Mouse (Mus musculus) left cerebral cortex, postnatal 4 days (tissue): ENCODE measurements at regions not wholly inside any gene's neighbourhood (a gene's known extent, or its start where the extent isn't known, plus 50 kb on each side); places are given as distances from the start of the nearest gene placed in this dataset.

Experiments
- DNase-seq: peaks from one replicate; pipeline ENCODE4 v3.0.0-alpha.2; 2022
- intact Hi-C: fragments of 180-260 bp; cut with DNase I; formaldehyde crosslinking; loops from one replicate; pipeline ENCODE4 v1.15.1; 2025

DNA sequence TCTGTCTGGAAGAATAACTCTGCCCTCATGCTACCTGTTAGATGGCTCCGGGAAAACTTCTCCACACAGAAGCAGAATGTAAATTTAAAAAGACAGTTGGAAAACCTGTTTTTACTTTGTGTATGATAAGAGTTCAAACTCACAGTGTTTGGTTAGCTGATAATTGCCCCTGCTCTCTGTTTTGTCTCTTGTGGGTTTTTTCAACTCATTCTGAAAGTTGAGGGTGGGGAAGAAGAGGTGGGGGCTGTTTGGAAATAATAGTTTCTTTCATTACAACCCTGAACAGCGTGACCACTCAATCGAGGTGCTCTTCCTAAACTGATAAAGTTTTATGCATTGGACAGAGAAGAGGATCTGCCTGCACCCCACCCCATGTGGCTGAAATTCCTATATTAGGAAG is 626.7 kb upstream of the Intu start:
- DNase-seq: no peak
- intact Hi-C loops: no loop called here

DNA sequence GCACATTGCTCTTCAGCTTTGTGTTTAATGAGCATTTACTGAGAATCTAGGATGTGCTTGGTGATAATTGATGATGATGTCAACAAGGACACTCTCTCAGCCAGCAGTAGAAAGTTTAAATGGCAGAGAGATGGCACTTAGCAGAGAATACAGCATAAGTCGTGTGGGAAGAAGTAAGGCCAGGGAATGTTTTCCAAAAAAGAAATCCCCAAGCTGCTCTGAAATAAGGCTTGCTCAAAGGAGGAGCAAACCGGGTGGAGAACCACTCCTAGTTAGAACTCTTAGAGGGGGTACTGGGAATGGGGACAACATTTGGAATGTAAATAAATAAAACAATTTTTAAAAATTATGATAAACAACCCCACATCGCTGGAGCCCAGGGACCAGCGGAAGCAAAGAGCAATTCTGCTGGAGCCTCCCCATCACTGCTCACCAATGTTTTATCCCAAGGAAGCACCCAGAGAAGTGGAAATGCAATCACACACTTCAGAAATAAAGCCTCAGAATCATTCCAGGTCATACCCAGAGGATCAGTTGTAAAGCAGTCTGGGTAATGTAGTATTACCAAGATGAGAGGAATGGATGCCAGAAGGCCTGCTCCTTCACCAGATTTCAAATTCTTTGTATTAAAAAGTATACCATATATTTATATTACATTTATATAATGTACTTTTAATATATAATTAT is 622.3 kb upstream of the Intu start:
- DNase-seq: no peak
- intact Hi-C loops: no loop called here

DNA sequence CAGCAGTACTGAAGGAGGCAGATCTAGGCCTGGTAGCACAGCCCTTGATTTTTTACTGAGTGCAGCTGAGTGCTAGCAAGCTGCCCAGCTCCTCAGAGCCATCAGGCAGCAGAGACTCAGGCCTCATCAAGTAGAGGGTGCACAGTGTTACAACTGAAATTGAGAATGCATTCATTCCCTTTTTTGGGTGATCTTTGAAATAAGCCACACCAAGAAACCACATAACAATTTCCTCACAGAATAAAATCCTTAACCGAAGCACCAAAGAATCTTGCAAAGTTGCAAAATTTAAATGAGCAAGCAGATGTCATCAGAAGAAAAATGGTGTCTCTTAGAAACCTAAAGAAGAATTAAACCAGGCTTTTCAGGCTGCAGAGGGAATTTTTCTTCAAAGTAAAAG is 621.4 kb upstream of the Intu start:
- intact Hi-C loops: no loop called here
- DNase-seq: no peak

DNA sequence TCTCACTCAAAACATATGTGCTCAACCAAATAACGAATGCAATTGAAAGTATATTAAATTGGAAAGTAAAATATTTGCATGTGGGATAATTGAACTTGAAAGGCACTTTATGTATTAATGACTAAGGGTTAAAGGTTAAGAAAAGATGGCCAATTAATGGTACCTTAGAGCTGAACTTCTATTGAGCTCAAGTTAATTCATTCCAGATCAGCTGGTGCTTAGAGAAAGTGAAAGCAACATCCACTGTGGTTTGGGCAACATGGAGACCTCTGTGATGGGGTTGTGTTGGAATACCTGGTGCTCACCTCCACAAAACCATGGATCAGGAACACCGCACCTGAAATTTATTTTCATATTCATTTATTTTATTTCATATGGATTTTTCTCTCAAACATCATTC is 612.5 kb upstream of the Intu start:
- intact Hi-C loops: no loop called here
- DNase-seq: no peak

DNA sequence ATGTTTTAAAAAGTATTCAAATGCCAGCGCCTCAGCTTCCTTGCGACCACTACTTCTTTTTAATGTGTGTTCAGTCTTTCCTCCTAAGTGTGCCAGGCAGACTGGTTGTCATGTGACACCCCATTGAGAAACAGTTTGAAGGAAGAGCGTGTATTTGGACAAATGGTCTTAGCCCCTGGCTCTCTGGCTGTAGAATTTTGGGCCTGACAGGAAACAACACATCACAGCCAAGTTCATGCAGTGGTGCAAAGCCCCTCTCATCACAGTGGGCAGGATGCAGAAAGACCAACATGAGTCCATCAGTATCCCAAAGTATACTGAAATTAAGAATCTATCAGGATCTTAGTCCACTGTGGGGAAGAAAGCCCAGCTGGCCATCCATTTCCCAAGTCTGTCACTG is 605.6 kb upstream of the Intu start:
- no peak for DNase-seq
- intact Hi-C loops: no loop called here

DNA sequence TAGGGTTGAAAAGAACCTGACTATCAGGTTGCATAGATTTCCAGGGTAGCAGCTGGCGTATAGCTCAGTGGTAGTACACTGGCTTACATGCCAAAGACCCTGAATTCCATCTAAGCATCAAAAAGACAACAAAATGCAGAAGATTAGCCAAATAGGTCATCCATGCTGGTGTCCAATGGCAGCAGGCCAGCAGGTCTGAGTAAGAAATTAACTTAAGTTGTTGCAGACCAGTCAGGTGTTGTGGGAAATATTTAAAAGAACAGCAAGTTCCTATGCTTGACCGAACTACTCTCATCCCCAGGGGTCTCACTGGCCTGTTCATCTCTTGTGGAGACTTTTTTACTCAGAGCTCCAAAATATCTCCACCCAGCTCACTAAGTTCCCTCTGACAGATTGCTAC is 602.7 kb upstream of the Intu start:
- intact Hi-C loops: no loop called here
- DNase-seq: no peak

DNA sequence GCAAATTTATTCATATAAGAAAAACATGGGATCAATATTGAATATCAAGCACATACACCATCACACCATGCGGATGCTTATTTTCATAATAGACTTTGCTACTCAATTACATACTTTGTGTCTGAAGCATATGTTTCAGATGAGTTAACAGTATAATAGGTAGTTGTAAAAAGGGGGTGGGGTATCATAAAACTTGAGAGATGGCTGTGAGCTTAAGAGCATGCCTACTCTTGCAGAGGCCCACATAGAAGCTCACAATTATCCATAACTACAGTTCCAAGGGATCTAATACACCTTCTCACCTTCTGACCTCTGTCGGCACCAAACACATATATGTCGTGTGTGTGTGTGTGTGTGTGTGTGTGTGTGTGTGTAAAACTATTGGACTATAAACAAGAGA is 597.7 kb upstream of the Intu start:
- intact Hi-C loops: no loop called here
- DNase-seq: no peak

DNA sequence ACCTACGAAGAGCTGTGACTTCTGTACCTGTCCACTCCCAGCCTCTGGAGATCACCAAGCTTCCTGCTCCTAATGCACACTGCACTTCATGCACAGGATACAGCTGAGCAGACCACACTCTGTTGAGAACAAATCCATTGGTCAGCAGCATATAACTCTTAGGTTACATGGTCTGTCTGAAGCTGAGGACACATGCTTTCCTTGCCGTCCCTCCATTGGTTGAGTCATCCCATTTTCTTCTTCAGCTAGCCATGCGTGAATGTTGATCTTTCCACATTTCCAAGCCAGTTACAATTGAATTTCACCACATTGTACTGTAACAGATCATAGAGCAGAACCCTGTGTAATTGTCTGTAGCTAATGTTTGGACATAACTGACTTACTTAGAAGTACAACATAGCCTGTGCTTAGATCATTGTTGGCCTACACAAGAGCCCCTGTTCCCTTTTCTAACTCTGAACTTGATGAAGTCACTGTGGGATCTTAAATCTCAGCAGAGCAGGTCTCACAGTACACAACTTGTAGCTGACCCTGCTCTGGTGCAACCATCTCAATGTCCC is 593.3 kb upstream of the Intu start:
- no peak for DNase-seq
- intact Hi-C loops: no loop called here

DNA sequence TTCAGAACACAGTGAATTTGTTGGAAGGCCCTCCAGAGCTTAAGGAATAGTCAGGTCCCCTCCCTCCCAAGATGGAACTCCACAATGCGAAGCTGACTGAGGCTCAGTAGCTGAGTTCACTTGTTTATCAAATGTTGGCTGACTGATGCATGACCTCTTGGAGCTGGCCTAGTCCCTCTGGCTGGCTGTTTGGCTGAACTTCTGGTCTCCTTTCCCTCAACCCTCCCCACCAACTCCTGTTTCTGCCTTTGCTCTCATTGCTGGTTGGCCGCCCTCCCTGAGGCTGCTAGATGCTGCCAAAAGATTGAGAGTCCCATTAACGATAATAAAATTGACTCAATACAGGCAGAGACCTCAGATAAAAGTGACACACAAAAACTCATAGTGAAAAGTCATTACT is 586.5 kb upstream of the Intu start:
- intact Hi-C loops: no loop called here
- DNase-seq: no peak

DNA sequence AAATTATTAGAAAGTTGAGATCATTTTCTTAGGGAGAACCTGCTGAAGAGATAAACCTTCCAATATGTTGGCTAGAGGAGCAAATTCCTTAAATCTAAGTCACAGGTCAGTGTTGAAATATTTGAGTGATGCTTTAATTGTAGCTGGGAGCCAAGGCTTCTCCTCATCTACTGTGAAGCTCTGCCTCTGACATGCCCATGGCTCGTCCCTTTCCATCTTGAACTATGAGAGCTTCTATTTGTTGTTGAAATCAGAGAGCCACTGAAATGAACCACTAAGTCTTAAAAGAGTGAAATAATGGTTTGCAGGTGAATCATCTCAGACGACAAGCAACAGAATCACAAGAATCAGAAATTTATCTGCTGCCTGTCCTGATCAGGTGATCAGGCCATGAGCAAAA is 579.0 kb upstream of the Intu start:
- no peak for DNase-seq
- intact Hi-C loops: no loop called here

DNA sequence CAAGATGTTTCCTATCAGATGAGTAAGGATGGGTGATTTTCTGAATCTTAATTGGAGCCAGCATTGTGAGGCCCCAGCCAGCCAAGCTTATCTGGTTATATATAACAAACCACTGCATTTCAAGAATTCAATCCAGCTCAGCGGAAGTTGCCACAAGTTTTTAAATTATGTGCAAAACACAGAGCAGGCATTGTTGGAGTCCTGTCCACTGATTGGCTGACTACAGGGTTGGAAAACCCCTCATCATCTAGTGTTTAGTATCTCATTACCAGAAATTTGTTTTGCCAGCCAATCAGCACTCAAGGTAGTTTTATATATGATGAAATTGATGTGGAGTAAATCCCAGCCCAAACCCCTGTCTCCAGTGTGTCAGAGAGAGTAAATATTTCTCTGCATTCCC is 578.5 kb upstream of the Intu start:
- DNase-seq: no peak
- intact Hi-C loops: no loop called here

DNA sequence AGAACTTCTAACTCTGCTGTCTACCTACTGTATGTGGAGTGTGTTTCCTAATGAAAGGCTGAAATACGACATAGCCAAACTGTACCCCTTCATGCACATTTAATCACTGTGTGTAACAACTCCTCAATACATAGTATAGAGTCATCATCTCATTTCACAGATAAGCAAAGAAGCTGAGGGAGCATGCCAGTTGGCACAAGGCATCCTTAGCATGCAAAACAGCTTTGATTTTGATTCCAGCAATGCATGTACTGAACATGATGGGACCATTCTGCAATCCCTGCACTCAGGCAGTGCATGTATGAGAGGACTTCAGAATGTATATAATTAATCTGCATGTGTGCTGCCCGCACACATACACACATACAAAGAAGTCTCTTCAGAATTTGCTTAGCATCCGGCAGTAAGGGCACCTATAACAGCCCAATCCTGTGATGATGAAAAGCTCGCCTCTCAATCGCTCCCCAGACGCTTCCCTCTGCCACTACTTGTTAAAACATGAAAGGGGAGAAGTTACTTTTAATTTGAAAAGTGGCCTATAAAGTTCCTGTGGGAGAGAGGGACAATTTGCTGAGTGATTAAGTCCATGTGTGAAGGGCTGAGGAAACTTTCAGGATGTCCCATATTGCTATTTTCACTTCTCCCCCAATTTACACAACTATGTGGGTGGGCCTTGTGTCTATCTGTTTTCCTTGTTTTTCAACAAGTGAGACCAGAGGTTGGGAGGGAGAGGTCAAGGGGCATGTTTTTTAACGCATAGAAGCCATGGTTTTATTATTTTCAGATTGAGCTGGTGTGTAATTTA is 569.0 kb upstream of the Intu start:
- DNase-seq: no peak
- intact Hi-C loops: no loop called here

DNA sequence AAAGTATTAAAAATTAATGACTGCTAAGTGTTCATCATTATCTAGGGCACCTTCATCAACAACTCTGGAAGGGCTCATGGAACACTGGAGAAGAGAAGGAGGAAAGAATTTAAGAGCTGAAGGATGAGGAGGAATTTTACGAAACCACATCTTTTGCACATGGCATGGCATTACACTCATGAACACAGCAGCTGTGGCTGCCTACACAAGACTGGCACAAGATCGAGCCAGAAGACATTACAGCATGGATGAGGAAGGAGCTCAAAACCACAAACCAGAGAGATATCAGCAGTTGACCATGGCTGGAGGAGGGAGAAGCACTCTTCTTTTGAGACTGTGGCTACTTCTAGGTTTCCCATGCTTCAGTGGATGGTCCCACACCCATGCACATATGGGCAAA is 565.7 kb upstream of the Intu start:
- DNase-seq: no peak
- intact Hi-C loops: no loop called here

DNA sequence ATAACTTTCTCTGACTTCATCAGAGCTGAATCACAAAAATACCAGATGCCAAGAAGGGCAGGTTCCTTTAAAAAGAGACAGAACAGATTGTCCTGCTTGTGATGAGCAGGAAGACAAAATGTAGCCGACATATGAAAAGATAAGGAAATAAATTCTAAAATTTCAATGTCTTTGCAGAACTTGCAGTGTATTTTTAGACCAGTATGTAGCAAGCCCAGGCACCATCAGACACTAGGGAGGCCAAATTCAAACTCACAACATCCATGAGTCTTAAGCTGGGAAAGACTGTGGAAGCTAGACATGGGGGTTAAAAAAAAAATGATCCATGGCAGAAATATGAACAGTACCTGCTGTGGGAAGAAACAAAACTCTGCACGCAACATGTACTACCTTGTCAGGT is 564.7 kb upstream of the Intu start:
- no peak for DNase-seq
- intact Hi-C loops: no loop called here

DNA sequence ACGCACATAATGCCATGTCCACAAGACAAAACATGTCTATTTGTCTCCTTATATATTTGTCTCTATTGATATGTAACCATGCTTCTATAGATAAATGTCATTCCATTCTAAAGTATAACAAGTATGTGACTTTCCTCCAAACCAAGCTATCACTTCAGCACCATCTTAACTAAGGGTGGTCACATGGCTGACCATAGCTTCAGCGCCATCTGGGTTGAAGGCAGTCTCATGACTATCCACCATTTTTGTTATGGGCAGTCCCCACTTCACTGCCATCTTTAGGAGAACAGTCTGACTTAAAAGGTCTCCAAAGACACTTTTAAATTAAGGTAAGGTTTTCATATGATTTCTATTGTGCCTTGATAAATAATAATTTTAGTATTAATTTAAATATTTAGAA is 554.1 kb upstream of the Intu start:
- DNase-seq: no peak
- intact Hi-C loops: no loop called here

DNA sequence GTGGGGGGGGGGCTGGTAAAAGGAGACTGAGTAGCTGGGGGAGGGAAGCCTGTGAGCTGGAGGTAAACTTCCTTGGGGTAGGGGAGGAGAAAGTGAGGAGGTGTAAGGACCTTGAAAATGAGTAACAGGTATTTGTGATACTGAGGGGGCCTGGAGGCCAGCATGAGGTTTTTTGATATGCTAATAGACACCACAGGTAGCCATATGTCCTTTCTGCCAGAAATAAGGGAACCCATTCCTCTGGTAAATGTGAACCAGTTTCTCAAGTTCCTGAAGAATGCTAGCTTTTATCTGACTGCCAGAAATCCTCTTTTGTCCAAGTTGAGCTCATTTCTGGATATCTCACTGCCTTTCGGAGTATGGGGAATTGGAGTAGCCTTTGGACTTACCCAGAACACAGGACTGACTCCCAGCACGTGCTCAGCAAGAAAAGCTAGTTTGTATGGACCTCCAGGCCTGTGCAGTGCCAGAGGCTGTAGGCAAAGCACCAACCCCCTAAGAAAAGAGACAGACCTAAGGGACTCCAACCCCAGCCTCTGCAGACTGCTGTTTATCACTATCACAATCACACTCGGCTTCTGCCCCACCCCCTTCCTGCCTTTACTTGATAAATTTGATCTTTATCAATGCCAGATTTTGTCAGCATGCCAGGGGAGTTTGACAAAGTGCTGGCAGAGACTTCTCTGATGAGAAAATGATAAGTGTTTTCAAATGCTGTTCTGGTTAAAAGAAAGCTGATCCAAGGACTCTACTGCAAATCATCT is 552.0 kb upstream of the Intu start:
- intact Hi-C loops: no loop called here
- no peak for DNase-seq

DNA sequence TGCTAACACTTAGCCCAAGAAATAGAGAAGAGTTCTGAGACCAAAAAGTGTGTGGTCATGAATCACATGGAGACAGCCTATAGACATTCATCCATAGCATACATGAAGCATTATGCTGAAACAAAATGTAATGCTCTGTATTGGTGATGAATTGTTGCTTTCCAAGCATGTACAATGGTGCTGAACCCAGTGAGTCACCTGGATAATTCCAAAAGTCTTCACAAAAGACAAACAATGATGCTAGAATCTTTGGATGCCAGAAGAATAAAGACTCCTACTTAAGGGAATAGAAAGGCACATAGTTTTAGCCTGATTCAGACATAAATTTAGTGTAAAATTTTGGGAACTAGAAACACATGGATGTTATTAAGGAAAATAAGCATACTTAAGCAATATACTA is 548.4 kb upstream of the Intu start:
- intact Hi-C loops: no loop called here
- no peak for DNase-seq

DNA sequence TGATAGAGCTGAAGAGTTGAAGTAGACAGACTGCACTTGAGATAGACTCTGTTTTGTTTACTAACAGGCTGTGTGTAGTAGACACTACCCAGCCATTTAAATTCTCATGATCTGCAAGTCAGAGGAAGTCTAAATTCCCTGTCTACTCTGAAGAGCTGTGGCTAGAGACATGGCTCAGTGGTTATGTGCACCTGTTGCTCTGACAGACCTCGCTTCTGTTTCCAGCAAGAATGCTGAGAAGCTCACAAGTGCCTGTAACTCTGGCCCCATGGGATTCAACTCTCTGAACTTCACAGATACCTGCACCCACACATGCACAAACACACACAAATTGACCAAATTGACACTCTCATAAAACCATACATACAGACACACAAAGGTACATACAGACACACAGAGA is 543.4 kb upstream of the Intu start:
- intact Hi-C loops: no loop called here
- DNase-seq: no peak

DNA sequence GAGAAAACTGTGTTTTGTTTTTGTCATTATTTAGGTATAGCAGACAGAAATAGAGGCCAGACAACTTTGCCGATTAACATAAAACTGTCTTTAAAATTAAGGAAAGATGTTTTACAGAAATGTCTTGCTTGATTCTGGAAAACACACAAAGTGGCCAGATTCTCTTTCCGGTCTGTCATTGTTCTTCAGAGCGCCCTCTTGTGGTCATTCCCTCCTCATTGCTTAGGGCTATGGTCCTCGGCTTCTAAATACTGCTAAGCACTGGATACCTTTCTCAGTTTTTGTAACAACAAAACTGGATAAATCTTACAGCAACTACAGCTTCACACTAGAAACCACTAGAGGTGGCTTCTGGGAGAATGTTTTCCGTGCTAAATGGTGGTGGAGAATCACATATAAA is 532.5 kb upstream of the Intu start:
- DNase-seq: peak; percentile 61
- intact Hi-C loops: no loop called here

DNA sequence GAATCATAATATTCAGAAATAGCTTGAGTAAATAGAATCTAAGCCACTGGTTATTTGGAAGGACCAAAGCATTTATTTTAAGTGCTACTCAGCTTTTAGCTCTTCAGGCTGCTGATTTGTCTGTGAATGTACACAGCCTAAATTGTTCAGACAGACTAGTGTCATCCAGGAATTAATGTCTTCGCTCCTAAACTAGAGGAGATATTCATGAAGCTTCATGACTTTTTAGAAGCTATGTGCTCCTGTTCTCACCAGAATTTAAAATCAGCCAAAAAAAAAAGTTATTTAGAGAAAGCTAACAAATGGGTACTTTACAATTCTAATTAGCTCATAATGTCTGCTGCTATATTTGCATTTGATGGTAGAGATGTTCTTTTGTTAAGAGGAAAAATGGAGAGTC is 531.2 kb upstream of the Intu start:
- DNase-seq: no peak
- intact Hi-C loops: loop anchor here (10.0 kb wide), 1 partner anchor 1115 kb away; the partner anchor contains the start of gene Fat4

DNA sequence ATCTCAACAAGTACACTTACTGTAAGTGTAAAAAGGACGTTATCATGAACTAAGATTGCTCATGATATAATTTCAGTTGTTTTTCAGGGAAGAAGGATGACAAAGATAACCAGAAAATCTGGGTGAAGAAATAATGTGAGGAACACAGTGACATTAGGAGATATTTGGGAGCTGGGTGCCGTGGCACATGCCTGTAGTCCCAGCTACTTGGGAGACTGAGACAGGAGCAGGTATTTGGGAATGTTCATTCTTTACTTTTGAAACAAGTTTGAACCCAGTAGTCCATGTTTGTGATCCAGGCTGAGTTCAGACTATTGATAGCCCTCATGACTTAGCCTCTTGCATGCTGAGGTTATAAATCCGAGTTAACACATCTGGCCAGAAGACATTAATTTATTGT is 528.2 kb upstream of the Intu start:
- intact Hi-C loops: loop anchor here (10.0 kb wide), 1 partner anchor 1118 kb away; the partner anchor contains the start of gene Fat4
- no peak for DNase-seq

DNA sequence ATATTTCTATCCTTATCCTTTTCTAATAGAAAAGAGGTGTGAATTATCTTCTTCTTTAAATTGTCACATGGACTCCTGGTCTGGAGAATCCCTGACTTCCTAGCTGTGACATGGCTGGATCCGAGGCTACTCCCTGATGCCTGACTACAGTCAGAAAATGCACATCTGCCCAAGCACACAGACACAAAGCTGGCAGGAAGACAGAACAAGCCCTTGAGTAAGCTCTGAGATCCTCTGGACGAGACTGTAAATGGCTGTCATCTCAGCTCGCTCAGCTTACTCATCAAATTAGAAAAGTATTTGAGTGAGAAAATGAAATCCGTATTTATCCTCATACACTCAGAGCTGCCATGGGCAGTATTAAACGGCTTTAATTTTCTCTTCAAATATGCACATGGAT is 521.0 kb upstream of the Intu start:
- no peak for DNase-seq
- intact Hi-C loops: no loop called here
